Mouse (Mus musculus): ENCODE measurements around the gene Bcat2. TPM values are rescaled to one million over a fixed set of nuclear protein-coding genes. Genes with fewer than 3 reads are reported as not detected.

Bcat2 gene
- polyA plus RNA-seq, 1 experiment from 2014 or later: 25.0 TPM

- Histone ChIP-seq H3K9me3 (replicated peaks; ENCODE audit: control insufficient read depth, low read length, poor library complexity, severe bottlenecking) (no peaks in the 10 kb centered on the region), H3K27me3 (ENCODE audit: control insufficient read depth, insufficient read depth, low read depth, low read length) (no peaks in the 10 kb centered on the region), H3K9ac (ENCODE audit: low read depth, low read length) (no peak overlapping the region), H3K36me3 (ENCODE audit: control insufficient read depth, insufficient read depth, low read length) (no peaks in the 10 kb centered on the region), H3K4me2 (ENCODE audit: low read length) (no peak overlapping the region), H3K4me3 (ENCODE audit: low read depth, low read length) (no peak overlapping the region), H3K27ac (ENCODE audit: low read length) (no peak overlapping the region), H3K4me1 (ENCODE audit: control insufficient read depth, insufficient read depth, low read length) (no peaks in the 10 kb centered on the region)
- ATAC-seq: no peak
- WGBS: 89% methylated on average over 1 of the region's 1 CpGs
These were observed 25.4 kb upstream of the Bcat2 start for GRCm38 (mm10) chr7:45544525-45544924.

DNA sequence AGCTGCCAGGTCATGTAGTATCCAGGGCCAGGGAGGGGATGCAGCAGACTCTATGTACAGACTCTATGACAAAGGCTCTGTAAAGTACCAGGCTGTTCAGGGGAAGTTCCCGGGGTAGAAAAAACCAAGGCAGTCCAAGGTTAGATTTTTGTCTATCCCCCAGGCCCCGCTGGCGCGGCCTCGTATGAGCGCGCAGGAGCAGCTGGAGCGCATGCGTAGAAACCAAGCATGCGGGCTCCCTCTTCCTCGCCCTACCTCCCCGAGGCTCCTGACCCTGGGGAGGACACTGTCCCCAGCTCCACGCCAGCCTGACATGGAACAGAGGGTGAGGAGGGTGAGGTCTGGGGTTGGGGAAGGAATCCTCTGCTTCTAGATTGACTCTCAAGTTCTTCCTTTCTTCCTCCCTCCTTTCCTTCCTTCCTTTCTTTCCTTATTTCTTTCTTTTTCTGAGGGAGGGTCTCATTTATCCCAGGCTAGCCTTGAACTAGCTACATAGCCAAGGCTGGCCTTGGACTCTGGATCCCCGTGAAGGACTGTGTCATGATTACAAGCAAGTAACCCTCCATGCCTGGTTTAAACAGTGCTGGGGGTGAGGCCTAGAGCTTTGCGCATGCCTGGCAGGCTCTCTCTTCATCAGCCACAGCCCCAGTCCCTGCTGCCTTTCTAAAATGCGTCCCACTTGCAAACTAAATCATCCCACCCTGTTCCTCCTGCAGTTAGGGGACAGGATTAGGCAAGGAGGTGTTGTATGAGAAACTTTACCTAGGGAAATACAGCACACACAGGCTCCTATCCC, 20.1 kb upstream of the Bcat2 start:
- no peak overlapping the region for H3K4me2 ChIP-seq (ENCODE audit: low read length)
- H3K9me3 ChIP-seq (replicated peaks; ENCODE audit: control insufficient read depth, low read length, poor library complexity, severe bottlenecking): no peaks in the 10 kb centered on the region
- no peaks in the 10 kb centered on the region for H3K27me3 ChIP-seq (ENCODE audit: control insufficient read depth, insufficient read depth, low read depth, low read length)
- H3K4me1 ChIP-seq (ENCODE audit: control insufficient read depth, insufficient read depth, low read length): no peaks in the 10 kb centered on the region
- no peak overlapping the region for H3K9ac ChIP-seq (ENCODE audit: low read depth, low read length)
- no peak for ATAC-seq
- no peak overlapping the region for H3K27ac ChIP-seq (ENCODE audit: low read length)
- WGBS: 85% methylated on average over 16 of the region's 16 CpGs
- H3K4me3 ChIP-seq (ENCODE audit: low read depth, low read length): no peak overlapping the region
- H3K36me3 ChIP-seq (ENCODE audit: control insufficient read depth, insufficient read depth, low read length): no peaks in the 10 kb centered on the region

DNA sequence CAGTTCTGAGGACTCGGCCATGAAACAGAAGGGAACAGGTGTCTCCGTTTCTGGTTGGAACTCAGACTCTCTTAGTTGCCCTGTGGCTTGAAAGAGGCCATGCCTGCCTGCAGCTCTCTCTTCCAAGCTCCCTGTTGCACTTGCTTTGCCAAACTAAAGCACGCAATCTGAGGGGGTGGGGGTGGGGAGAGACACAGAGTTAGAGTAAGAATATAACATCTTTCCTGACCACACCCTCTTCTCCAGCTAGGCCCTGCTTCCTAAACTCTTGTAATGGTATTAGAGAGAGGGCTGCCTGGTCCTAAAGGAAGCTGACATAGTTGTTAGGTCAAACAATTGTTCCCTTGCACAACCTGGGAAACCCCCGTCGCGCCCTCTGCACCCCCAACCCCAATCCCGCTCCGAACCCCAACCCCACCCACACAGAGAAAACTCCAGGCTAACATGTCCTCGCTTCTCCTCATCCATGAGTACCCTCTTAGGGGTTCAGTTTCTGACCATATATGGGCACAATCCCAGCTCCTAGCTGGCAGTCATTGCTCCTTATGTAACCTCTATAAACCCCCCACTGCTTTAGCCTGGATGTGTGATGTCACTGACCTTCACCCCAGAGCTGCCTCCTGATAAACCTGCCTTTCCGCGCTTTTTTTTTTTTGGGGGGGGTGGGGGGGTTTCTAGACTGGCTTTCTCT, 19.0 kb upstream of the Bcat2 start:
- Histone ChIP-seq H3K9ac (ENCODE audit: low read depth, low read length) (no peak overlapping the region), H3K27ac (ENCODE audit: low read length) (no peak overlapping the region)
- 86% methylated on average over 11 of the region's 11 CpGs for WGBS

DNA sequence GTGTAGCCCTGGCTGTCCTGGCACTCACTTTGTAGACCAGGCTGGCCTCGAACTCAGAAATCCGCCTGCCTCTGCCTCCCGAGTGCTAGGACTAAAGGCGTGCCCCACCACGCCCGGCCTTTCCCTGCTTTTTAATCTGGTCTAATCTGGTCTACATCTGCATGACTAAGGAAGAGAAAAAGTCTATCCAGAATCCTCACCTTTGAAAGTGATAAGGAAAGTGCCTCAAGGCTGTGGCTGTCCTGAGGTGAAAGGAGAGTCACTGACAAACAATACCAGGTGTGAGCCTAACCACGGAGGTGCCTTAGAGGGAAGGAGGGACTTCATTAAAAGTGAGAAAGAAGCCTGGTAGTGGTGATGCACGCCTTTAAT, 18.5 kb upstream of the Bcat2 start:
- WGBS: 85% methylated on average over 8 of the region's 8 CpGs
- Histone ChIP-seq H3K27ac (ENCODE audit: low read length) (no peak overlapping the region), H3K4me3 (ENCODE audit: low read depth, low read length) (no peak overlapping the region), H3K27me3 (ENCODE audit: control insufficient read depth, insufficient read depth, low read depth, low read length) (no peaks in the 10 kb centered on the region), H3K9ac (ENCODE audit: low read depth, low read length) (no peak overlapping the region), H3K4me2 (ENCODE audit: low read length) (no peak overlapping the region), H3K9me3 (replicated peaks; ENCODE audit: control insufficient read depth, low read length, poor library complexity, severe bottlenecking) (no peaks in the 10 kb centered on the region), H3K36me3 (ENCODE audit: control insufficient read depth, insufficient read depth, low read length) (no peaks in the 10 kb centered on the region), H3K4me1 (ENCODE audit: control insufficient read depth, insufficient read depth, low read length) (no peaks in the 10 kb centered on the region)
- ATAC-seq: no peak

More for the DNA sequence above, 19.0 kb upstream of the Bcat2 start:
- Histone ChIP-seq H3K36me3 (ENCODE audit: control insufficient read depth, insufficient read depth, low read length) (no peaks in the 10 kb centered on the region), H3K4me3 (ENCODE audit: low read depth, low read length) (no peak overlapping the region), H3K4me1 (ENCODE audit: control insufficient read depth, insufficient read depth, low read length) (no peaks in the 10 kb centered on the region), H3K9me3 (replicated peaks; ENCODE audit: control insufficient read depth, low read length, poor library complexity, severe bottlenecking) (no peaks in the 10 kb centered on the region), H3K27me3 (ENCODE audit: control insufficient read depth, insufficient read depth, low read depth, low read length) (no peaks in the 10 kb centered on the region), H3K4me2 (ENCODE audit: low read length) (no peak overlapping the region)
- ATAC-seq: no peak

DNA sequence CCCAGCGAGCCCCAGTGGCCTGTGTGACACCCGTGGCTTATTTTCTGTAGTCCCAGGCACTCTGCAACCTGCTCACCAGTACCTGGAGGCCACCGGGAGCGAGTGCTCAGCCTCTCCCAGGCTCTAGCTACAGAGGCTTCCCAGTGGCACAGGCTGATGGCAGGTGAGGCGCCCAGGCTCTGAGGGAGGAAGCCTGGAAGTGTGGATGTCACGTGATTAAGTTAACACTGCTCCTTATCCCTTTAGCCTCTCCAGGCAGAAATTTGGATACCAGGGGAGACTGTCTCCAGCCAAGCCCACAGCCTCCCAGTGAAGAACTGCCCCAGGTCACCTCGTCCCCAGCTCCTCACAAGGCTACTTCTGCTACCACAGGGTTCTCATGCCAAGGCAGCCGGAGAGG, 16.4 kb upstream of the Bcat2 start:
- H3K4me1 ChIP-seq (ENCODE audit: control insufficient read depth, insufficient read depth, low read length): no peaks in the 10 kb centered on the region
- no peaks in the 10 kb centered on the region for H3K9me3 ChIP-seq (replicated peaks; ENCODE audit: control insufficient read depth, low read length, poor library complexity, severe bottlenecking)
- H3K4me2 ChIP-seq (ENCODE audit: low read length): no peak overlapping the region
- no peak overlapping the region for H3K4me3 ChIP-seq (ENCODE audit: low read depth, low read length)
- H3K27me3 ChIP-seq (ENCODE audit: control insufficient read depth, insufficient read depth, low read depth, low read length): no peaks in the 10 kb centered on the region
- 62% methylated on average over 8 of the region's 8 CpGs for WGBS
- H3K36me3 ChIP-seq (ENCODE audit: control insufficient read depth, insufficient read depth, low read length): no peaks in the 10 kb centered on the region
- ATAC-seq: no peak
- H3K9ac ChIP-seq (ENCODE audit: low read depth, low read length): no peak overlapping the region
- H3K27ac ChIP-seq (ENCODE audit: low read length): no peak overlapping the region

- no peak for ATAC-seq
- H3K9me3 ChIP-seq (replicated peaks; ENCODE audit: control insufficient read depth, low read length, poor library complexity, severe bottlenecking): no peaks in the 10 kb centered on the region
- no peak overlapping the region for H3K27ac ChIP-seq (ENCODE audit: low read length)
- H3K9ac ChIP-seq (ENCODE audit: low read depth, low read length): no peak overlapping the region
- H3K36me3 ChIP-seq (ENCODE audit: control insufficient read depth, insufficient read depth, low read length): no peaks in the 10 kb centered on the region
- H3K27me3 ChIP-seq (ENCODE audit: control insufficient read depth, insufficient read depth, low read depth, low read length): no peaks in the 10 kb centered on the region
- no peak overlapping the region for H3K4me3 ChIP-seq (ENCODE audit: low read depth, low read length)
- no peaks in the 10 kb centered on the region for H3K4me1 ChIP-seq (ENCODE audit: control insufficient read depth, insufficient read depth, low read length)
- WGBS: 87% methylated on average over 2 of the region's 2 CpGs
- no peak overlapping the region for H3K4me2 ChIP-seq (ENCODE audit: low read length)
These were observed 16.0 kb upstream of the Bcat2 start for GRCm38 (mm10) chr7:45553990-45554389.

- H3K9ac ChIP-seq (ENCODE audit: low read depth, low read length): no peak within 1 kb of the TSS
- no peak for ATAC-seq
- no peaks in the 10 kb centered on the region for H3K9me3 ChIP-seq (replicated peaks; ENCODE audit: control insufficient read depth, low read length, poor library complexity, severe bottlenecking)
- WGBS: 38% methylated on average over 8 of the region's 8 CpGs
- no peak within 1 kb of the TSS for H3K4me3 ChIP-seq (ENCODE audit: low read depth, low read length)
- H3K36me3 ChIP-seq (ENCODE audit: control insufficient read depth, insufficient read depth, low read length): no peaks in the 10 kb centered on the region
- H3K27me3 ChIP-seq (ENCODE audit: control insufficient read depth, insufficient read depth, low read depth, low read length): no peaks in the 10 kb centered on the region
- no peaks in the 10 kb centered on the region for H3K4me1 ChIP-seq (ENCODE audit: control insufficient read depth, insufficient read depth, low read length)
- no peak within 1 kb of the TSS for H3K27ac ChIP-seq (ENCODE audit: low read length)
- H3K4me2 ChIP-seq (ENCODE audit: low read length): no peak within 1 kb of the TSS
These were observed 15.2 kb upstream of the Bcat2 start, which contains the start of gene Hsd17b14 for GRCm38 (mm10) chr7:45554744-45555143. TSS of gene Hsd17b14 (plus strand) at chr7:45554893.

- no peaks in the 10 kb centered on the region for H3K36me3 ChIP-seq (ENCODE audit: control insufficient read depth, insufficient read depth, low read length)
- 23% methylated on average over 8 of the region's 8 CpGs for WGBS
- H3K27me3 ChIP-seq (ENCODE audit: control insufficient read depth, insufficient read depth, low read depth, low read length): no peaks in the 10 kb centered on the region
- ATAC-seq: no peak
- no peaks in the 10 kb centered on the region for H3K9me3 ChIP-seq (replicated peaks; ENCODE audit: control insufficient read depth, low read length, poor library complexity, severe bottlenecking)
- H3K9ac ChIP-seq (ENCODE audit: low read depth, low read length): no peak overlapping the region
- no peak overlapping the region for H3K27ac ChIP-seq (ENCODE audit: low read length)
- no peaks in the 10 kb centered on the region; the same call in 1 of the 2 replicates for H3K4me1 ChIP-seq (ENCODE audit: control insufficient read depth, insufficient read depth, low read length)
- no peak overlapping the region for H3K4me2 ChIP-seq (ENCODE audit: low read length)
- H3K4me3 ChIP-seq (ENCODE audit: low read depth, low read length): no peak overlapping the region
These were observed 14.2 kb upstream of the Bcat2 start for GRCm38 (mm10) chr7:45555787-45556186.

DNA sequence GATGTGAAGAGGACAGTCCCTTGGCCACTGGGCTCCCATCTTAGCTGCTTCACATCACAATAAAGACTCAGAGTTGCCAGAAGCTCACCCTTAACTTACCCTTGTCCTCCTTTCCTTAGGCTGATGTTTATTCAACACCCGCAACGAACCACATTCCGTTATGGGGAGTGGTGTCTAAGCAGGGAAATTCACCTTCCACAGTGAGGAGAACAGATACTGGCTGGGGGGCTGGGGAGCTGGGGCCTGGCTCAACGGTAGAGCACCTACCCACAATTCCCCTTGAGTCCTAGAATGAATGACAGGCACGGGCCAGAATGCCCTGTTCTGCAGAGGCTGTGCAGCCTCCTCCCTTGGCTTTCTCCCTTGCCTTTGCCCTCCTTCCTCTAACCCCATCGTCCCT, 11.0 kb upstream of the Bcat2 start:
- ATAC-seq: no peak

More for the DNA sequence above, 11.0 kb upstream of the Bcat2 start:
- no peak overlapping the region for H3K4me3 ChIP-seq (ENCODE audit: low read depth, low read length)
- no peaks in the 10 kb centered on the region for H3K27me3 ChIP-seq (ENCODE audit: control insufficient read depth, insufficient read depth, low read depth, low read length)
- H3K36me3 ChIP-seq (ENCODE audit: control insufficient read depth, insufficient read depth, low read length): no peaks in the 10 kb centered on the region
- H3K9ac ChIP-seq (ENCODE audit: low read depth, low read length): no peak overlapping the region
- no peak overlapping the region for H3K4me2 ChIP-seq (ENCODE audit: low read length)
- 60% methylated on average over 6 of the region's 6 CpGs for WGBS
- no peaks in the 10 kb centered on the region for H3K9me3 ChIP-seq (replicated peaks; ENCODE audit: control insufficient read depth, low read length, poor library complexity, severe bottlenecking)
- no peak overlapping the region for H3K27ac ChIP-seq (ENCODE audit: low read length)
- peaks cover 3% of the 10 kb centered on the region; the same call in 1 of the 2 replicates for H3K4me1 ChIP-seq (ENCODE audit: control insufficient read depth, insufficient read depth, low read length)
